Mouse (Mus musculus) bone marrow, adult 2 months (tissue): ENCODE data around the gene Arid1b.

Source experiments
- CTCF ChIP-seq: fragments of 200-500 bp; IDR thresholded peaks from 2 replicates; pipeline ENCODE4 v1.5.1; 2011; ENCODE audit warnings: low read length, control low read depth; ENCODE audit not compliant: control insufficient read depth, insufficient read depth
- POLR2A ChIP-seq: fragments of 200-500 bp; IDR thresholded peaks from 2 replicates; pipeline ENCODE4 v1.6.1; 2011; ENCODE audit warnings: low read depth, mild to moderate bottlenecking, control low read depth, low read length, borderline replicate concordance; ENCODE audit not compliant: control insufficient read depth

- TF ChIP-seq POLR2A (no peak), CTCF (no peak)
Observed at GRCm38 (mm10) chr17:4968878-4969277, 25.3 kb upstream of the Arid1b start.
